Mouse (Mus musculus) megakaryocyte progenitor cell, adult 5-6 weeks (primary cell): ENCODE data around the gene Abca8b. TPM values are rescaled to one million over a fixed set of nuclear protein-coding genes. Genes with fewer than 3 reads are reported as not detected.
"Not testable (repeated sequence)": the region's sequence is repeated elsewhere in the genome, so short reads cannot be mapped to it uniquely, and the experiment has no call there.

Experiments
- ATAC-seq: replicated peaks from 2 replicates; pipeline ENCODE4 v1.8.0; 2016; ENCODE audit warnings: mild to moderate bottlenecking, moderate TSS enrichment, inconsistent platforms; ENCODE audit not compliant: poor library complexity
- total RNA-seq, 2 experiments: library from RNA; stranded (forward) in 1 of 2; stranded (reverse) in 1 of 2; fragments of 157-497, 149-512 nt in 1 of 2; fragments of 200-1000 nt in 1 of 2; gene quantifications; 2 replicates each; pipeline versions ENCODE4 v1.2.3 to v1.2.4; 2015 to 2017

Abca8b gene
- 0.10 and 0.20 TPM in 2 replicates for total RNA-seq (2015)
- total RNA-seq (2017), result 0.04 TPM in 1 of 2 replicates, not detected in the other

DNA sequence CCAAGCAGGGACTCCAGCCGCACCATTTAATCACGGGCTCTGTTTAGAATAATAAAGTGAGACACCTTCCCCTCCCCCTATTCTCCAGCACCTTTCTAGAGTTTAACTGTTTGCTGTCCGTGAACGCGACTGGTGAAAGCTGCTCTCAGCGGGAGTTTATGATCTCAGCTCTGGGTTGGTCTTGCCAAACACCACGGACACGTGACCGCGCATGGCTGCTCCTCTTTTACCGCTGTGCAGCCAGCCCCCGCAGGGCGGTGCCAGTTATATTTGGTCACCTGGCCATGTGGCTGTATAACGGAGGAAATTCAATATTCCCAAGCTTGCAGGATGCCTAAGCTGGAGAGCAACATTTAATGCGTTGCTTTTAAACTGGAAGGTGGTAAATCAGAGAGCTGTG lies at the start of gene Abca8b:
Gene Abca8b (minus strand): TSS at position 222 of the 400 bp plus-strand sequence.
- peak; percentile 78 for ATAC-seq

DNA sequence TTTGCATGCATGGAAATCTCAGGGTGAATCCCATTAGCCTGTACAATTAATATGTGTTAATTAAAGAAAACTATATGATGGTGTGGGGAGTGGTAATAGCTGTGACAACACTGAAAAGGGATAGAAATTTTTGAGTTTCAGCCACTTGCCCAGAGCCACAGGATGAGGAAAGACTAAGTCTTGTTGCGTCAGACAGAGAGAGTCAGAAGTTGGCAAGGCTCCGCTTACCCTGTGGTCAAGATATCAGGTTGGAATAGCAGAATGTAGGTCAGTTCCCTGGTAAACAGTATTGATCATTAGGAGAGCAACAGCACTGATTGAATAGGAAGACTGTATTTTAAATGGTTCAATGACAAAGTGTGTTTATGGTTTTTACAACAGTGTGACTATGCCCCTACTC lies 42.1 kb upstream of the Abca8b start:
- 0 out of 2 replicates have a peak, but pooled peaks have one; percentile 50 for ATAC-seq

DNA sequence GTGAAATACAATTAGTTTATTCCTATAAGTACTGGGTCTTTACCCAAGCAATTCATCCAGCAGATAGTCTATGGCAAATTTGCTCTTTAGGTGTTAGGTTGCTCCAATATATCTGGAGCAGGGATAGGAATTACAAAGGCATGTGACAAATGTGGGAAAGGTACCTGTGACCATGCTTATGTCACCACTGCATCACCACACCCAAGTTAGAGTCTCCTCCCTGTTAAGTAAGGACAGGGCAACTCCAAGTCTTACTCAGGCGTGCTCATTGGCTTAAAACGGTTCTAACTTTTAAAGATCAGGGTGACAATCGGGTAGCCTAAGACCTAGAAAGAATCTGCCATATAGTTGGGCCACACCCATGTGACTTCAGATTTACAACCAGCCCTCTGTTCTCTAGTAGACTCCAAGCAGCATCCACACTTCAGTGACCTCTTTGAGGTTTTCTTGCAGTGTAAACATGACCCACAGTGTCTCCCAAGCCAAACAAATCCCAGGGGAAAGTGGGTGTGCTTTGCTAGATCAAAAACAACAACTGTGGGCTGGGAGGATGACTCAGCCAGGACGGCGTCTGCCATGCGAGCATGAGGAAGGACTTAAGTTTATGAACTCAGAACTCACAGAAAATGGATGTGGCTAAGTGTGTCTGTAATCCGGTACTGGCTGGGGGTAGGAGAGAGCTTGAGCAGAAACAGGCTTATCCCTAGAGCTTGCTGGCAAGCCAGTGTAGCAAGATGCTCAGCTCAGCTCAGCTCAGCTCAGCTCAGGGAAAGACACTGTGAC lies 33.5 kb upstream of the Abca8b start:
- ATAC-seq, result no peak

DNA sequence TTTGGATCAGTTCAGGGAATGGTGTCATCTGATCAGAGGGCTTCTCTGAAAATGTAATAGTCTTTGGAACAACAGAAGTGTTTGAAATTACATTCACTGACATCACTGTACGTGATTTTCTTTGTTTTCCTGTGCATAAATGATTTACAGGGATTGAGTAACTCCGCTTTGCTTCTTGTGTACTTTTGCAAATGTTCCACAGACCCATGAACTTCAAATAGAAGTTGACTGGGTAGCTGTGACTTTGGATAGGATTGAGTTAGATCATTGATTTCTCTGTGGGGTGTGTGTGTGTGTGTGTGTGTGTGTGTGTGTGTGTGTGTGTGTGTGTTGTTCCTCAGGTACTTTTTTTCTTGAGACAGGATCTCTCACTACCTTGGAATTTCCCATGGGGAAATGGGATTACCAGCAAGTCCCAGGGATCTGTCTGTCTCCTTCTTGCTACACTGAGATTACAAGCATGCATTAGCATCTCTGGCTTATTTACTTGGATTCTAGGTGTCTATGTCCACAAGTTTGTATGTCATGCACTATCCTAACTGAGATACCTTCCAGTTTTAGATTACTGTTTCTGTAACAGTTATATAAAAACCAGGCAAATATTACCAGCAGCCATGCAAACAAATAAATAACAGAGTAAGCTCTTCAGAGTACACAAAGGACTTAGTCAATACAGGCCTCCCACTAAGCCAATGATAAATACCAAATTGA lies 15.3 kb upstream of the Abca8b start:
- no peak for ATAC-seq

DNA sequence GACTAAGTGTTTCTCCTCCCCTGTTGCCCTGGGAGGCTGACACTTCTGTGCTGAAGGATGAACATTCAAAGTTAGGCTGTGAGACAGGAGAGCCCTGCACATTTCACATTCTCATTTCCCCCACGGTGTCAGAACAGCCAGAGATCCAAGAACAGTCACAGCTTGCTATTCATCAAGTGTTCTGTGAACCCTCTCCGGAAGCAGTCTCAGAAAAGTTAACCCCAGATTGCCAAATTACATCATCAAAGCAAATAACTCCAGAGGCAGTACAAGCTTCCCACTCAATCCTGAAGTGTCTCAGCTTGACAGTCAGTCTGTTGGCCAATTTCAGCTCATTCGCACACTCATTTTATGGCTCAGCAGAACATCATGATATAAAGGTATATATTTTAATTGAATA lies 632 bp downstream of the Abca8b start:
- peak; percentile 53 for ATAC-seq

DNA sequence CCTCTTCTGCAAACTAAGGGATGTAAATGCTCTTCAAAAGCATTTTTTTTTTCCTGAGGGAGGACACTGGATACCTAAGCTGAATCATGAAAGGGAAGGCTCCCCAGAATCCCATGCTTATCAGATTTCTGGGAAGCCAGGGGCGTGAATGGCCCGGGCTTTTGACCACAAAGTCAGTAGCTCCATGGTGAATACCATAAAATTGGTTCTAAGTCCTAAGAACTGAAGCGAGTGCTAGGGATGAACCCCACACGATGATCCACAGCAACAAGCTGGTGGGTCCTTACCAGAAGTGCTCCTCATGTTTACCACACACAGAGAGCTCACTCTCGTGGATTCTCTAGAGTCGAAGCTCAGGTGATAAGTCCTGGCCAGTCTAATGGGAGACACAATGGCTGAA lies 1.6 kb downstream of the Abca8b start:
- no peak for ATAC-seq

DNA sequence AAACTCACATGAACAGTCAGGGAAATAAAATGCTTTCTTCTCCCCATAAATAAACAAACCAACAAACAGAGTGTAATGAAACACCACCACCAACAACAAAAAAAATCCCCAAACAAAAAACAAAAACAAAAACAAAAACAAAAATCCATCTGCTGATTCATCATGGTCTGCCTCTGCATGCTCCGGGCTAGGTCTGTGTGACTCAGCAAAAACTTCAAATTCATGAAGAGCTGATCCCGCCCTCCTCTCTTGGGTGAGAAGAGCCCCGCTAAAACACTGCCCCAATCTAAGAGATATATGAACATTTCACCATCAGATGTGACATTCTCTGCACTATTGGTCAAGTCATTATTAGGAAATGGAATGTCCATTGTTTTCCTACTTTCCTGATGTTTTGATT lies 4.4 kb downstream of the Abca8b start:
- peak; percentile 47; the same call in 1 of the 2 replicates for ATAC-seq

DNA sequence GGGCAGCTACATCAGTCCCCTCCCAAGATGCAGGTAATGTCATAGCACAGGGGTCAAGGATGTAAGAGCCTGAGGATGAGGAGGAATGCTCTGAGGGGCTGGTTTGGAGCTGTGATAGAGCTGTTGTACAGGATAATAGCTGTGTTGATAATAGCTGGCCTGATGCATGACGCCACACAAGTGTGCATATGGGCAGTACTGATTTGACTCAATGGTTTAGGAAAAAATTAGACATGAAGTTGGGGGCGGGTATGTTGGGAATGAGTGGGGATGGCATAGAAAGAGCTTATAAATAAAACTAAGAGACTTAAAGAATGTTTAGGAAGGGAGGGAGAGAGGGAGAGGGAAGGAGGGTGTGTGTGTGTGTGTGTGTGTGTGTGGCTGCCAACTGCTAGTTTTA lies 5.4 kb downstream of the Abca8b start:
- no peak for ATAC-seq

DNA sequence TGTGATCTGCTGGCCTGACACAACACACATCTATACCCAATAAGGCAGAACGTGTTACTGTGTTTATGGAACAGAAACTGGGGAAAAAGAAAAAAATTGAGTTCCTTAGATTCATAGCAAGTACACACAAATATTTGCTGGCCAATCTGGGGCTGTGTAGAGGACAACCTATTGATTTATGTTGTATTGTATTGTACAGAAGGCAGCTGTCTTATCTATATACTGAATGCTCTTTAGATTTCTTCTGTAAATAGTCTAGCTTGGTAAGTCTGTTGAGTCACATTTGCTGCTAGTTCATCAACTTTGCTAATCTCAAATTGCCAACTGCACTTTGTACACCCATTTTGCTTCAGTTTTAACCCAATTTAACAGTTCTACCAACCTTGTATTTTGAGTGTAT lies 7.5 kb downstream of the Abca8b start:
- ATAC-seq, result no peak

DNA sequence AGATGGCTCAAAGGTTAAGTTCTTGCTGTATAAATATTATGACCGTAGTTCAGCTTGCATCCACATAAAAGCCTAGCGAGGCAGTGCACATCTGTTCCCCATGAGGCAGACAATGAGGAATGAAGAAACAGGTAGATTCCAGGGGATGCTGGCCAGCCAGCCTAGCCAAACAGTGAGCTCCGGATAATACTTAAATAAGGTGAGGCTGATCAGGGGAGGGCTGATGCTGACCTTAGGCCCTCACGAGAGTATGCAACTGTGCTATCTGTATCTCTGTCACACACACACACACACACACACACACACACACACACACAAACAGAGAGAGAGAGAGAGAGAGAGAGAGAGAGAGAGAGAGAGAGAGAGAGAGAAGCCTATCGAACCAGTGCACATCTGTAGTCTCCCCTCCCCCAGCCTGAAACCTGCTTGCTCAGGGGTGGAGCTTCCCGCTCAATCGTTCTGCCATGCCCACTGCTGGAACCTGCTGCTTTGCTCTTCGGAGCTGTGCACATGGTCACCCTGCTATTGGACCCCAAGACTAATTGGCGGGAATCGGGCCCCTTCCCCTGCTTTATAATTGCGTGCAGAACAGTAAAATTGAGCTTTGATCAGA lies 8.1 kb downstream of the Abca8b start:
- ATAC-seq, result not testable (repeated sequence)

DNA sequence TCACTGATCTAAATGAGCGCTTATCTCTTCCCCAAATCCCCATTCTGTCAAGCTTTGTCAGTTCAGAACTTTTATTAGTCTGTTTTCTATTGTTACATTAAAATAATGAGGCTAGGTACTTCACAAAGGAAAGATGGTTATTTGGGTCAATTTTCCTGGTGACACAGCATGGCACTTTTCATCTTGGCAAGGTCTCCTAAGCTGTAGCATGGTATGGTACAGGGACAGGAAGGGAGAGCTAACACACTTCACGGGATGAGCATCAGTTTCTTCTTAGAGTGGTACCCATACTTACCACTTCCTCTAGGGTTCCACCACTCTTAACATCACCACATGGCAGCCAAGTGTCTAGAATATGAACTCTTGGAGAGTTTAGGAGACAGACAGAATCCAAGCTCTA lies 13.8 kb downstream of the Abca8b start:
- no peak for ATAC-seq

DNA sequence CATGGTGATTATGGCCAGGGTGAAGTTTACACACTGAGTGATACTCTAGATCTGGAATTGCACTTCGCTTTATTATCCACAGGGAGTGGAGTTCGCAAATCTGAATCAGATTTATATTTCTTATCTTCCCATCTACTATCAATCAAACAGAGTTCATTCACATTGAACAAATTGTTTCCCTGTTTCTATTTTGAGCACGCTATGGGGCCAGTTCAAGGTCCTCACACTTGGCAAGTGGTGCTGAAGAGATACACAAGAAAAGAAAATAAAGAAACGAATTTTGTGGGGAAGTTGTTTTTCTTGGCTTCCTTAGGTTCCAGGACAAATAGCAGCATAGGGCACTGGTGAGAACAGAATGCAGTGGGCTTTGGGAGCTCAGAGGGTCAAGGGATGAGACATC lies 25.1 kb downstream of the Abca8b start:
- no peak for ATAC-seq

DNA sequence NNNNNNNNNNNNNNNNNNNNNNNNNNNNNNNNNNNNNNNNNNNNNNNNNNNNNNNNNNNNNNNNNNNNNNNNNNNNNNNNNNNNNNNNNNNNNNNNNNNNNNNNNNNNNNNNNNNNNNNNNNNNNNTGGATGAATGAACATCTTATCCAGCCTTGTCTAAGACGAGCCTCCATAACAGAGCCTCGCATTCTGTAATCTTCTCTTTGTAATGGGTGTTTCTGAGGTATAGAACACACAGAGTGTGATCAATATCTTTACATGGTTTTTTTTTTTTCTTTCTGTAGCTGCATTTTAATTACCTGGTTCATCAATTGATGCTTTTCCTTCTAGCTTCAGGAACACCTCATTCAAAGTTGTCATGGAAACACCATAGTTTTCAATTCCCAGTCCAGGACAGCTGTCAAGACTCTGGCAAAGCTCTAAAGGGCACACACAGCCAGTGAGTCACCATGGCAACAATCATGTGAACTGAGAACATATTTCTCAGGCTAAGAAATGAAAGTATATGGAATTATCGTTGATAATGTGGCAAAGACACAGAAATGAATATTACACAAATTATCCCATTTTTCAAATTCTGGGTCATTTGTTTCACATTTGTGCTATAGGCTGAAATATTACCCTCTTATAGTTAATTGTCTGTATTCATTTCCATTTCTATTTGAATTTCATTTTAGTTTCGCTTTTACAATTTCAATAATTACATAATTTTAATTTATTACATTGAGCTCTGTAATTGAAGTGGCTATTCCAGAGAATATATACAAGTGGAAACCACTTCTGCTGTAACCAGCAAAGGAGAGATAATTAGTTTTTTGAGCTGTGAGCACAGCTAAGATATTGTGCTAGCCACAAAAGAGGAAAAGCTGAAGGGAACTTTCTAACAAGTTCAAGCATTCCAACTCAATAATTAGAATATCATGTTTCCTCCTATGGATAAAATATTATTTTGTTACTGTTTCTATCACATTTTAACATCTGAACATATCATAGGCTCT lies 33.9 kb downstream of the Abca8b start:
- no peak for ATAC-seq

DNA sequence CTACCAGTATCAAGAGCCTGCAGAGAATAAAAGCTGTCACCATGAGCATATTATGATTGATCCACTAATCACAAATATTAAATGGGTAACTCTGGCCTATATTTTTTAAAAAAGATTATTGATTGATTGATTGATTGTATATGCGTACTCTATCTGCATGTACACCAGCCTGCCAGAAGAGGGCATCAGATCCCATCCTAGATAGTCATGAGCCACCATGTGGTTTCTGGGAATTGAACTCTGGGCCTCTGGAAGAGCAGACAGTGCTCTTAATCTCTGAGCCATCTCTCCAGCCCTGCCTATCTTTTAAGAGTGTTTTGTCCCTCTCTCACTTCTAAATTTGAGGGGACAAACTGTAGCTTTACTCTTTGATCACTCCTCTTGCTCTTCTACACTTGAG lies 40.5 kb downstream of the Abca8b start:
- no peak for ATAC-seq

DNA sequence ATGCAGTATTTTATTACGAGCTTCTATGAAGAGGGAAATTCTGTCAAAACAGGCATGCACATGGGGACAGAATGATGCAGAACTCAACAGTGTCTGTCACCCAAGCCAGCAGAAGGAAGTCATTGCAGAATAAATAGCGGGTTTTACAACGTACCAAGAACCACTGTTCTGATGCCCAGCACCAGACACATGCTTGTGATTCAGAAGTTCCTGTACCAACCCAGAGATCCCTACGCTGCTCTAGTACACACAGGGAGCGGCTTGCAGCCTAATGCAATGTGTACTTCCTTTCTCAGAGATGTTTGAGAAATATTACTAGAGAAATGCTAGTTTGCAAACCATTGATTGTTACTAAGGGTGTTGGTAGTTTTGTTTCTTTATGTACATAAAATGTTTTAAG lies 58.7 kb downstream of the Abca8b start:
- peak; percentile 62 for ATAC-seq

DNA sequence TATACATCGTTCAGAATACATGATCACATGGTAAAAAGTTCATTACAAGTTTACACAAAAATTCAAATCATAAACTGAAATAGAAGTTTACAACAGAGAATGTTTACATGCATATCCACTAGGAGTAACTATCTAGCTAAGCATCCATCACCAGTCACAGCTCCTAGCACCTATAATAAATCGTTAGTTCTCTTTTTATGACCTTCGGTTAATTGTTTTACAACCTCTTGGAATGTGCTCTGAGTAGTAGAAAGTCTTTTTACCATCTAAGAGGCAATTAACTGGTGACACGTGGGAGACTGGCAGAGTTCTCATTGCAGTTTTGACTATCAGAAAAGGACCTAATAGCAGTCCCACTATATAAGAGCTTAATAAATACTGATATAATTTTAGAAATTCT lies 62.4 kb downstream of the Abca8b start:
- not testable (repeated sequence) for ATAC-seq

DNA sequence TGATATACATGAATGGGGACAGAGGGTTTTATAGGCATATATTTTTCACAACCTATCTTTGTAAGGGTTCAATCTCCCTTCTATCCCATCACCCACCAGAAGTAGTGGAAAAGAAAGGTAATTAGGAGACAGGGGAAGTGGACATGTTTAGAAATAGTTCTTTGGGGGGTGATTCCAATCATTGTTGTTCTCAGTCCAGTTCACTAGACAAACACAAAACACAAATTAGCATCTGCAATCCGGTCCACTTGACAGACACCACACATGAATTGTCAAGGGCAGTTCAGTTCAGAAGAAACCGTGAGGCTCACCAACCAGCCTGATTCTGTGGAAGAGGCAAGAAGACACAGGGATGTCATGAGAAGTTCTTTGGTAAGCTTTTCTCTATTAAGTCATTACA lies 67.2 kb downstream of the Abca8b start:
- no peak for ATAC-seq

DNA sequence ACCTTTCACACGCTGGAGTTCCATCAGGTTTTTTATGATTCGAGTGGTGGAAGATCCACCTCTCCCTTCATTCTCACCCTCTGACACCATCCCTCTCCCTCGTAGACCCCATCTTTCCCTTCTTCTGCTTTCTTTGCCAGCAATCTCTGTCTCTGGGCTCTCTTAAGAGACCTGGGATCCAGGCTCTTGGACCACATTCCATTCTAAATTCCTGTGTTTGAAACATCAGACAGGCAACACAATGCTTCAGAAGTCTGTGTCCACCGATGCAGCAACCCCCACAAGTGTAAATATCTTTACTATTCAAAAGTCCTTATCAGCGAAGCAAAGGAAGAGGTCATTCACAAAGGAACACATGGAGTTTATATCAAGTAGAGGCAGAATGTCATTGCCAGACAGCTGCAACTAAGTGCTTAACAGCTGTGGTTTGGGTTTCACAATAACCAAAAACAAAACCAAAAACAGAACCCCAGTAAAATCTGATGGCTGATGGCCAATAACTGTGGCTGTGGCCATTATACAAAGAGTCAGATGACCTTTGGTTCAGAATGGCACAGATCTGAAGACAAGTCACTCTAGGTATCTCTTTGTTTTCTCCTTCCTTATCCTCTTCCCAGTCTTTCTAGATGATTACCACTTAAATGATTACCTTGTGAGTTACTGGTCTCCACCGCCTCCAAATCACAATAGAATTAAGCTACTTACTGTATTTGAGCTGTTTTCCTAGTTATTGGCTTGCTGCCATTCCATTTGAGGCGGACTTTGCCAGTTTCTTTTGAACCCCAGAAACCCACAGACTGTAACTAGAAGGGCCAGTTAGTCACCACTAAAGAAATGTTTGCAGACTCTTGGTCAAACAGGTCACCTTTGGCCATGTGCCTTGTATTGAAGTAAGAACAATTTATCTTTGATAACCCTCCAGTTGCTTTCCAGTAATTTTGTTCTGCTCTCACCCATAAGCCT lies 68.6 kb downstream of the Abca8b start:
- ATAC-seq, result peak; percentile 90

DNA sequence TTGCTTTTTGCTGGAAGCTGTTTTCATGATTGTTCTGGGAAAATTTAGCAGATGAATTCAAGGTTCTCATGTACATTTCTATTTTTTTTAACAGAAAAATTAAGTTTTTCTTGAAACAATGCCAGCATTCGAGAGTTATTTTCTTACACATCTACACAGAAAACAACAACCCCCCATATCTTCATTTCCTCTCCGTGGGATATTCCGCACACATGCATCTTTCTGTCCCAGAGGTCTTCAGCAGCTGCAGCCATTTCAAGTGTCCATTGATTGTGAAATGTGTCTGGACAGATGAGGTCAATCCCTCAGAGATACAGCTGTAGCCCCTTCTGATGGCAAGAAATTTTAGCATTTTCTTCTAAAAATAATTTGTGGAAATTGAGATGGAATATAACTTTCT lies 73.4 kb downstream of the Abca8b start:
- ATAC-seq, result no peak

DNA sequence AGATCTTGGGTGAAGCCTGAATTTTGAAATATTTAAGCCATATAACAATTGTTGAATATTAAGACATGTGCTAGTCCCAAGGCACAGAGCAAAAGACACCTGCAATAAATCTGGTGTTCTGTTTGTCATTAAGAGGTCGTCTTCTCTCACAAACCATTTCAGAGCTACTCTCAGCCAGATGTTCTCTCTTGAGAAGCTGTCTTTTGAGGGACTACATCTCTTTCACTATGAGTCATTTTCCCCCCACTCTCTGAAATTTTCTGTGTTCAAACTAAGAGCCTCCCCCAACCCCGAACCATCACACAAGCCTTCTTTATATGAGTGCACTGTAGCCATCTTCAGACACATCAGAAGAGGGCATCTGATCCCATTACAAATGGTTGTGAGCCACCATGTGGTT lies 76.2 kb downstream of the Abca8b start:
- ATAC-seq, result no peak
